Mouse (Mus musculus) testis, adult 2 months (tissue): Measurements from ENCODE around the gene Ncapd2. TPM values are rescaled to one million over a fixed set of nuclear protein-coding genes. Genes with fewer than 3 reads are reported as not detected.

ENCODE experiments used
- H3K27ac ChIP-seq: fragments of 200-500 bp; 2 replicates; pipeline ENCODE4 v1.5.1; 2012; ENCODE audit warnings: low read depth, low read length; ENCODE audit not compliant: control insufficient read depth, insufficient read depth
- H3K27me3 ChIP-seq: fragments of 200-500 bp; 2 replicates; pipeline ENCODE4 v1.6.1; 2012; ENCODE audit warnings: mild to moderate bottlenecking, low read length, moderate library complexity; ENCODE audit not compliant: control insufficient read depth, insufficient read depth
- H3K36me3 ChIP-seq: fragments of 200-500 bp; 2 replicates; pipeline ENCODE4 v1.6.1; 2012; ENCODE audit warnings: mild to moderate bottlenecking, low read length; ENCODE audit not compliant: control insufficient read depth, insufficient read depth
- H3K4me1 ChIP-seq: fragments of 200-500 bp; 2 replicates; pipeline ENCODE4 v1.6.1; 2012; ENCODE audit warnings: low read length; ENCODE audit not compliant: control insufficient read depth, insufficient read depth
- H3K4me3 ChIP-seq: fragments of 200-500 bp; 2 replicates; pipeline ENCODE4 v1.5.1; 2012; ENCODE audit warnings: low read depth, mild to moderate bottlenecking, low read length, moderate library complexity, mixed read lengths; ENCODE audit not compliant: control insufficient read depth
- CTCF ChIP-seq: fragments of 200-500 bp; IDR thresholded peaks from 2 replicates; pipeline ENCODE4 v1.5.1; 2012; ENCODE audit warnings: low read depth, mild to moderate bottlenecking, inconsistent platforms, low read length, moderate library complexity; ENCODE audit not compliant: control insufficient read depth, insufficient read depth, insufficient replicate concordance
- POLR2A ChIP-seq: fragments of 200-500 bp; IDR thresholded peaks from 2 replicates; pipeline ENCODE4 v1.6.1; 2012; ENCODE audit warnings: low read depth, mild to moderate bottlenecking, inconsistent platforms, low read length, moderate library complexity; ENCODE audit not compliant: control insufficient read depth
- polyA plus RNA-seq: library from polyadenylated mRNA; depleted of rRNA; stranded (reverse); fragments of >200 nt; gene quantifications from 2 replicates; pipeline ENCODE4 v1.2.3, GENCODE M21; 2012

Ncapd2 gene
- polyA plus RNA-seq, 1 experiment, result 100 TPM

DNA sequence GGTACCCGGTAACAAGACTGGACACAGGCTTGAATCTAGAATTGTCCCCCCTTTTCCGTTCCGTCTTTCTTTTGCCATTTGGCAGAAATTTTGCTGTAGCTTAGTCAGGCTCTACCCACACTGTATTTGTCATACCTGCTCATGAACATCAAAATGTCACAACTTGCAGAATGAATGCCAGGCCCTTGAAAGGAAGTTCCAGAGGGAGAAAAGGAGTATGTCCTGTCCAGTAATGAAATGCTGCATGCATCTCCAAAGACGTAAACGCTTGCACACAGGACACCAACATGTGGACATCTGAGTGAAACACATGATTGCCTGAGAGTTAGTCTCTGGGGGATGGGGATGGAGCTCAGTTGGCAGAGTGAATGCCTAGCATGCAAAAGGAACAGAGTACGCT lies 22.2 kb upstream of the Ncapd2 start:
- Histone ChIP-seq H3K4me3 (no peak overlapping the region), H3K4me1 (peaks cover 7% of the 10 kb centered on the region), H3K27ac (no peak overlapping the region), H3K36me3 (no peaks in the 10 kb centered on the region), H3K27me3 (no peaks in the 10 kb centered on the region)
- no peak for TF ChIP-seq POLR2A
- TF ChIP-seq CTCF, result no peak

DNA sequence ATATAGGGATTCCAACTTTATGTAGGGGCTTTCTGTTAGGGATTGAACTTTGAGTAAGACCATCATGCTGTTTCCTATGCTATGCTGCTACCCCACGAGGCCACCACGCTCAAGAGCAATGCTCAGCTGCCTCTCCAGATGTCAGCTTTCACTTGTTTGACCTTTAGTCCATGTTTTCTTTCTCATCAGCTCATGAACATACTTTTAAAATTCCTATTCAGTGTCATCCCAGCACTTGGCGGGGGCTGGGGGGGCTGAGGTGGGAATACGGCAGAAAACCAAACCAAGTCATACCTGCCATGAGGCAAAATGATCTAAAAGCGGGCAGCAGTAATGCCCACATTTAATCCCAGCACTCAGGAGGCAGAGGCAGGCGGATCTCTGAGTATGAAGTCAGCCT lies 21.6 kb upstream of the Ncapd2 start:
- no peak for TF ChIP-seq POLR2A
- TF ChIP-seq CTCF, result no peak
- Histone ChIP-seq H3K27ac (no peak overlapping the region), H3K27me3 (no peaks in the 10 kb centered on the region), H3K4me1 (peaks cover 7% of the 10 kb centered on the region), H3K36me3 (no peaks in the 10 kb centered on the region), H3K4me3 (no peak overlapping the region)

DNA sequence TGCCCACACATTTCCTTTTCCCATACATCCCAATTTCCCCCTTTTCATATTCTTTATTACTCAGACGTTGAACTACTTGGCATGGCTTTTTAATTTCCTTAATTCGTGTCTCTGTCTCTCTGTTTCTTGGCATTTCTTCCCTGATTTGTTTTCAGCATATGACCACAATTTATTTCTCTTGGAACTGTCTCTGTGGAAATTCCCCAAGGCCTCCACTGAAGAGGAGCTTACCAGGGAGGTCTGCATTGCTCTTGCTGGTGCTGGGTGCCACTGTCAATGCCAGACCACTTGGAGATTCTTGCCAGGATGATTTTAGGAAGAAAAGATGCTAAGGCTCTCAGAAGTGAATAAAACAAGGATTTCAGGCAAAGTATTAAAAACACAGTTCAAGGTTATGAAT lies 21.1 kb upstream of the Ncapd2 start:
- no peaks in the 10 kb centered on the region for H3K27me3 ChIP-seq
- no peak overlapping the region for H3K27ac ChIP-seq

DNA sequence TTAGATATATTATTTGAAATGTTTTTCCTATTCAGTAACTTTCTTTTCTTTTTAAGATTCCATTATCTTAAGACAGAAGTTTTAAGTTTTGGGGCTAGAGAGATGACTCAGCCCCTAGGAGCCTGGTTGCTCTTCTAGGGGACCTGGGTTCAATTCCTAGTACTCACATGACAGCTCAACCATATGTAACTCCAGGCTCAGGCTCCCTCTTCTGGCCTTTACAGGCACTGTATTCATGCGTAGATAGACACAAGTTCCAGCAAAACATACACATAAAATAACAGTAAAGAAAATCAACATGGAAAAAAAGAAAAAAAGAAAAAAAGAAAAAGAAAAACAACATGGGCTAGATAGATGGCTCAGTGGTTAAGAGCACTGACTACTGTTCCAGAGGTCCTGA lies 18.9 kb upstream of the Ncapd2 start:
- Histone ChIP-seq H3K27ac (no peak overlapping the region), H3K27me3 (no peaks in the 10 kb centered on the region), H3K36me3 (no peaks in the 10 kb centered on the region), H3K4me1 (peaks cover 2% of the 10 kb centered on the region; the same call in 1 of the 2 replicates), H3K4me3 (no peak overlapping the region)
- no peak for TF ChIP-seq CTCF
- no peak for TF ChIP-seq POLR2A

More for the DNA sequence above, 21.1 kb upstream of the Ncapd2 start:
- Histone ChIP-seq H3K36me3 (no peaks in the 10 kb centered on the region), H3K4me3 (no peak overlapping the region), H3K4me1 (peaks cover 7% of the 10 kb centered on the region)
- no peak for TF ChIP-seq POLR2A
- TF ChIP-seq CTCF, result no peak

DNA sequence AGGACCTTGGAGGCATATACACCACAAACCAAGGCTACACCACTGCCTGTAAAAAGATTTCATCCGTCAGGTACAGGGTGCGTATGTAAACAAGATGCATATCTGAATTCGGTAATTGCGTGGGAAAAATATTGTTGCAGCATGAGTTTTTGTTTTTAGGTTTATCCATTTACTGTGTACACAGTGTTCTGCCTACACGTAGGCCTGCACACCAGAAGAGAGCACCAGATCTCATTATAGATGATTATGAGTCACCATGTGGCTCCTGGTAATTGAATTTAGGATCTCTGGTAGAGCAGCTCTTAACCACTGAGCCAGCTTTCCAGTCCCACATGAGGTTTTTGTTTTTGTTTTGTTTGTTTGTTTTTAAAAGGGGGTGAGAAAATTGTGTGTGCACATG lies 5.7 kb upstream of the Ncapd2 start:
- no peak for TF ChIP-seq CTCF
- TF ChIP-seq POLR2A, result no peak
- Histone ChIP-seq H3K27ac (no peak overlapping the region), H3K4me1 (no peaks in the 10 kb centered on the region), H3K4me3 (no peak overlapping the region), H3K27me3 (no peaks in the 10 kb centered on the region), H3K36me3 (no peaks in the 10 kb centered on the region)

DNA sequence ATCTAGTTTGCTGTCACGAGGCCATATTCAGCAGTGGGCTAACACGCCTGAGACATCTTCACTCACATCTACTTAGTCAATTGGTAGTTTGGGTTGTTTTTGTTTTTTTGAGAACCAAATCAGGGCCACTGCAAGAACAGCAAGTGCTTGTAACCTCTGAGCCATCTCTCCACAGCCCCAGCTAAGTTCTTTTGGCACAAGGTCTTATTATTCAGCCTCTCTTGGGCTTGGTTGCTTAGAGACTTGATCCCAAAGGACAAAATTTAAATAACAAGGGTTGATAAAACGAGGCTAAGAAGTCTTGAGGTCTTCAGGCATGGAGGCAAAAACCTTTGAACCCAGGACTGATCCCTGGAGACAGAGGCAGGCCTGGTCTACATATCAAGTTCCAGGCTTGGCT lies 4.8 kb upstream of the Ncapd2 start:
- TF ChIP-seq CTCF (no peak), POLR2A (no peak)
- Histone ChIP-seq H3K36me3 (no peaks in the 10 kb centered on the region), H3K4me3 (no peak overlapping the region), H3K4me1 (no peaks in the 10 kb centered on the region), H3K27me3 (no peaks in the 10 kb centered on the region), H3K27ac (peak overlapping the region; percentile 16; the same call in 1 of the 2 replicates)

DNA sequence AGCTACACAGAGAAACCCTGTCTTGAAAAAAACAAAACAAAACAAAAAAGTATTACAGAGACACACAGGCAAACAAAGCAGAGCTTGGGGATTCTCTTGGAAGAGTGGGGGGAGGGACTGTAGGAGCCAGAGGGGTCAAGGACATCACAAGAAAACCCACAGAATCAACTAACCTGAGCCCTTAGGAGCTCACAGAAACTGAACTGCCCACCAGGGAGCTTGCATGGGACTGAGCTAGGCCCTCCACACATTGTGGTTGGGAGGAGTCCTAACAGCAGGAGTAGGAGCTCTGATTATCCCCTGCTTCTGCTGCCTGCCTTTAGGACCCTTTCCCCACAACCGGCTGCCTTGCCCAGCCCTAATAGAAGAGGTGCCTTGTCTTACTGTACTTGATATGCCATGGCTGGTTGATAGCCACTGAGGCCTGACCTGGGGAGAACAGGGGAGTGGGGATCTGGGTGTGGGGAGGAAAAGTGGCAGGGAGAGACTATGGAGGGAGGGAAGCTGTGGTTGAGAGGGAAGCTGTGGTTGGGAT lies 4.1 kb upstream of the Ncapd2 start:
- Histone ChIP-seq H3K4me3 (no peak overlapping the region), H3K4me1 (no peaks in the 10 kb centered on the region), H3K27ac (peak overlapping the region; percentile 49), H3K27me3 (no peaks in the 10 kb centered on the region), H3K36me3 (no peaks in the 10 kb centered on the region)
- TF ChIP-seq CTCF (no peak), POLR2A (no peak)

DNA sequence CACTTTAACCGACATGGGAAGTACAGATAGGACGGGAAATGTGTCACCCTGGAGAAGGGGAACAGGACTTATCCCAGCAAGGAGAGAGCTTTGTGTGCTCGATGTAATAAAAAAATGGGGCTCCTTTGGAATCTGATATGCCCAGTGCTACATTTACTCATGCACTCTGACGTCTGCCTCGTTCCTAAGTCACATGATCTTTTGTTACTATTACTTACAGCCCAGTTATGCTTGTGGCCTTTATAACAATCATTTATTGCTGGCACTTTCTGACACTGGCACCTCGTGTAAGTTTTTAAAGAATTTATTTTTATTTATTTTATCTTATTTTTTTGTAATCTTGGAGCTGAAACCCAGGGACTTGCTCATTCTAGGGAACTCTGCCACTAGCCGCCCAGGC lies 1.9 kb upstream of the Ncapd2 start:
- Histone ChIP-seq H3K27ac (no peak overlapping the region), H3K36me3 (no peaks in the 10 kb centered on the region; the same call in 1 of the 2 replicates), H3K4me3 (no peak overlapping the region), H3K4me1 (no peaks in the 10 kb centered on the region), H3K27me3 (no peaks in the 10 kb centered on the region)
- no peak for TF ChIP-seq CTCF
- no peak for TF ChIP-seq POLR2A
